Mouse (Mus musculus) embryonic facial prominence, embryonic 13.5 days (tissue): Measurements from ENCODE around the gene Tacc3. TPM values are rescaled to one million over a fixed set of nuclear protein-coding genes. Genes with fewer than 3 reads are reported as not detected.

Experiments used
- ATAC-seq: fragments of 200-750 bp; cut with Nextera tagmentation; 2 replicates; pipeline ENCODE4 v1.8.0; 2017; ENCODE audit warnings: low read depth; ENCODE audit not compliant: insufficient number of reproducible peaks, insufficient read depth, low FRiP score, low TSS enrichment
- H3K27ac ChIP-seq: fragments of 300-500 bp; sonication (generic); 2 replicates; pipeline ENCODE4 v1.5.1; 2015; ENCODE audit warnings: moderate library complexity, mild to moderate bottlenecking, inconsistent platforms
- H3K27me3 ChIP-seq: fragments of 300-500 bp; sonication (generic); 2 replicates; pipeline ENCODE4 v1.6.1; 2015; ENCODE audit warnings: mild to moderate bottlenecking, inconsistent platforms
- H3K36me3 ChIP-seq: fragments of 300-500 bp; sonication (generic); 2 replicates; pipeline ENCODE4 v1.6.1; 2015; ENCODE audit warnings: mild to moderate bottlenecking, inconsistent platforms
- H3K4me1 ChIP-seq: fragments of 300-500 bp; sonication (generic); 2 replicates; pipeline ENCODE4 v1.6.1; 2015; ENCODE audit warnings: inconsistent platforms
- H3K4me2 ChIP-seq: fragments of 300-500 bp; sonication (generic); 2 replicates; pipeline ENCODE4 v1.6.1; 2015; ENCODE audit warnings: moderate library complexity, mild to moderate bottlenecking, inconsistent platforms
- H3K4me3 ChIP-seq: fragments of 300-500 bp; sonication (generic); 2 replicates; pipeline ENCODE4 v1.5.1; 2015; ENCODE audit warnings: mild to moderate bottlenecking, inconsistent platforms
- H3K9ac ChIP-seq: fragments of 300-500 bp; sonication (generic); 2 replicates; pipeline ENCODE4 v1.6.1; 2015; ENCODE audit warnings: mild to moderate bottlenecking, inconsistent platforms
- H3K9me3 ChIP-seq: fragments of 300-500 bp; sonication (generic); 2 replicates; pipeline ENCODE4 v1.6.1; 2016; ENCODE audit warnings: inconsistent platforms
- WGBS: fragments of 180-500 bp; shearing (Covaris S2); methylation state at CpG from one replicate; pipeline ENCODE4 v1.1.7; 2015; ENCODE audit warnings: mixed read lengths; 5-methylcytosine and 5-hydroxymethylcytosine counted together
- polyA plus RNA-seq: library from polyadenylated mRNA; unstranded; fragments of >200 nt; fragmentation: Nextera tagmentation; extraction: Ambion mirVana; gene quantifications from 2 replicates; pipeline ENCODE4 v1.2.1, GENCODE M21; 2015

The Tacc3 gene
- polyA plus RNA-seq, 1 experiment from 2014 or later = 208 TPM

DNA sequence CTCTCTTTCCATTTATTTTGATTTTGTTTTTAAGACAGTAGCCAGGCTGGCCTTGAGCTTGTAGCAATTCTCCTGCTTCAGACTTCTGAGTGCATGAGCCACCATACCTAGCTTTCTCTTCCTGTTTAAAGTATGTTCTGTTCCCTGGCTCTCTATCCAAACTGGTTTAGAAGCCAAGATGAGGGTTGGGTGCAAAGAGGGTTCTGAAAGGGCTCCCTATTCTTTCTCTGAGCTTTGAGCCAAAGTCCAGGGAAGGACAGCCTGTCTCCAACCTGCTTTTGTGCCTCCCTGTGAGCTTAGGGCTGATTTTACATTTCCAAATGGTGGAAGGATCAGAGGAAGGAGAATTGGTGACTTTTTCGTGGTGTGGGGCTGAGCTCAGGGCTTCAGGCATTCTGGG lies 69.0 kb downstream of the Tacc3 start:
- WGBS = 68% methylated on average over 1 of the region's 1 CpGs
- peaks cover 34% of the 10 kb centered on the region for H3K4me1 ChIP-seq
- no peak overlapping the region for H3K27ac ChIP-seq
- H3K9me3 ChIP-seq = no peaks in the 10 kb centered on the region
- H3K27me3 ChIP-seq = peaks cover 31% of the 10 kb centered on the region
- ATAC-seq = no peak
- H3K36me3 ChIP-seq = peaks cover 48% of the 10 kb centered on the region
- H3K4me2 ChIP-seq = no peak overlapping the region
- no peak overlapping the region for H3K9ac ChIP-seq
- no peak overlapping the region for H3K4me3 ChIP-seq

Other genes with a start within 250 kb of the Tacc3 start
- gene Nkx1-1, start 224.2 kb upstream of the Tacc3 start, polyA plus RNA-seq = not detected in 2 replicates
- gene Fam53a, start 28.5 kb upstream of the Tacc3 start, polyA plus RNA-seq = 63.3 and 67.7 TPM in 2 replicates
- 0.38 and 0.44 TPM in 2 replicates for gene Gm9903, start 28.2 kb upstream of the Tacc3 start, polyA plus RNA-seq
- gene Slbp, start 5.6 kb upstream of the Tacc3 start, polyA plus RNA-seq = 246 and 251 TPM in 2 replicates
- gene Tmem129, start 288 bp downstream of the Tacc3 start, polyA plus RNA-seq = 39.9 and 40.0 TPM in 2 replicates
- 24.6 and 32.5 TPM in 2 replicates for gene Fgfr3, start 63.5 kb downstream of the Tacc3 start, polyA plus RNA-seq
- gene Letm1, start 124.7 kb downstream of the Tacc3 start, polyA plus RNA-seq = 47.6 and 56.6 TPM in 2 replicates
- 45.8 and 47.6 TPM in 2 replicates for gene Nsd2, start 162.6 kb downstream of the Tacc3 start, polyA plus RNA-seq